Mouse (Mus musculus): ENCODE results near the gene Gal3st2c.
"Not testable (repeated sequence)": the region's sequence is repeated elsewhere in the genome, so short reads cannot be mapped to it uniquely, and the experiment has no call there.

Gal3st2c gene

GRCm38 (mm10) chr1:93990209-93990608 lies at the start of gene Gal3st2c:
TSS of gene Gal3st2c (plus strand) at chr1:93990509.
- not testable (repeated sequence) for DNase-seq

GRCm38 (mm10) chr1:93949087-93949486 lies 41.2 kb upstream of the Gal3st2c start:
- DNase-seq, result not testable (repeated sequence)

GRCm38 (mm10) chr1:93966489-93966888 lies 23.8 kb upstream of the Gal3st2c start:
- not testable (repeated sequence) for DNase-seq

GRCm38 (mm10) chr1:93970380-93970779 lies 19.9 kb upstream of the Gal3st2c start:
- DNase-seq, result not testable (repeated sequence)

GRCm38 (mm10) chr1:93970797-93971196 lies 19.5 kb upstream of the Gal3st2c start:
- not testable (repeated sequence) for DNase-seq

- DNase-seq, result not testable (repeated sequence)
Measured at GRCm38 (mm10) chr1:93975764-93976163, 14.5 kb upstream of the Gal3st2c start.

GRCm38 (mm10) chr1:93978287-93978686 lies 12.0 kb upstream of the Gal3st2c start:
- not testable (repeated sequence) for DNase-seq

GRCm38 (mm10) chr1:93980932-93981331 lies 9.4 kb upstream of the Gal3st2c start:
- DNase-seq, result not testable (repeated sequence)

GRCm38 (mm10) chr1:93986167-93986566 lies 4.1 kb upstream of the Gal3st2c start:
- no peak for DNase-seq

GRCm38 (mm10) chr1:93988786-93989185 lies 1.5 kb upstream of the Gal3st2c start:
- no peak for DNase-seq

GRCm38 (mm10) chr1:93991068-93991467 lies 759 bp downstream of the Gal3st2c start:
- DNase-seq, result peak in 1 of 2 experiments; percentile 14

GRCm38 (mm10) chr1:93991491-93991890 lies 1.2 kb downstream of the Gal3st2c start:
- DNase-seq, result not testable (repeated sequence)

GRCm38 (mm10) chr1:94001023-94001422 lies 10.7 kb downstream of the Gal3st2c start:
- DNase-seq, result no peak

- DNase-seq, result not testable (repeated sequence)
Measured at GRCm38 (mm10) chr1:94005954-94006506, 15.7 kb downstream of the Gal3st2c start.

GRCm38 (mm10) chr1:94008826-94009225 lies 18.5 kb downstream of the Gal3st2c start:
- DNase-seq, result not testable (repeated sequence)

- no peak for DNase-seq
Measured at GRCm38 (mm10) chr1:94011643-94012042, 21.3 kb downstream of the Gal3st2c start.

- no peak for DNase-seq
Measured at GRCm38 (mm10) chr1:94020151-94020550, 29.8 kb downstream of the Gal3st2c start, which contains the start of gene Neu4. TSS of gene Neu4 (plus strand) at chr1:94020451.

- peak in 1 of 2 experiments; percentile 32 for DNase-seq
Measured at GRCm38 (mm10) chr1:94027506-94028108, 37.3 kb downstream of the Gal3st2c start.

- no peak for DNase-seq
Measured at GRCm38 (mm10) chr1:94028741-94029140, 38.4 kb downstream of the Gal3st2c start.

- DNase-seq, result no peak
Measured at GRCm38 (mm10) chr1:94033075-94033602, 42.8 kb downstream of the Gal3st2c start.

GRCm38 (mm10) chr1:94034984-94035743 lies 44.9 kb downstream of the Gal3st2c start:
- DNase-seq, result peak; percentile 94 to 95

GRCm38 (mm10) chr1:94040391-94040790 lies 50.1 kb downstream of the Gal3st2c start:
- DNase-seq, result no peak

- DNase-seq, result no peak
Measured at GRCm38 (mm10) chr1:94045559-94045958, 55.2 kb downstream of the Gal3st2c start.

Data from cerebellum, postnatal 10 days (tissue).